Mouse (Mus musculus) monocyte, adult 59 days (primary cell): ENCODE results near the gene Tmco1. TPM values are rescaled to one million over a fixed set of nuclear protein-coding genes. Genes with fewer than 3 reads are reported as not detected.

Experiments
- total RNA-seq, 2 experiments: library from RNA; stranded (reverse); gene quantifications; one replicate each; pipeline ENCODE4 v1.2.4; 2023

The Tmco1 gene
- total RNA-seq, result 10 to 100 TPM; 54.9 to 58.6 TPM

GRCm38 (mm10) chr1:167308261-167309054 is at the start of gene Tmco1:
Gene Tmco1 (plus strand): TSS chr1:167308378.

GRCm38 (mm10) chr1:167285320-167285355 is 23.0 kb upstream of the Tmco1 start, which contains the start of gene Uck2:
Gene Uck2 (minus strand): TSS chr1:167285320.

GRCm38 (mm10) chr1:167349815-167350596 is 41.8 kb downstream of the Tmco1 start, which contains the start of gene Aldh9a1:
Gene Aldh9a1 (plus strand): TSS chr1:167349991.

Other genes starting within 250 kb of the Tmco1 start
- gene Uck2, start 23.1 kb upstream of the Tmco1 start, total RNA-seq, result 10 to 100 TPM; 14.4 to 17.3 TPM
- 10 to 100 TPM; 50.3 to 57.0 TPM for gene Aldh9a1, start 41.6 kb downstream of the Tmco1 start, total RNA-seq
- gene Mgst3, start 85.5 kb downstream of the Tmco1 start, total RNA-seq, result 1 to 10 TPM; 4.2 to 5.2 TPM
- not detected for gene Lrrc52, start 158.4 kb downstream of the Tmco1 start, total RNA-seq